Mouse (Mus musculus): ENCODE data around the gene 1700056E22Rik. TPM values are rescaled to one million over a fixed set of nuclear protein-coding genes. Genes with fewer than 3 reads are reported as not detected.

1700056E22Rik gene
- polyA plus RNA-seq, 2 experiments, result 0.27 to 0.51 TPM

GRCm38 (mm10) chr1:184076065-184076464 lies 42.0 kb upstream of the 1700056E22Rik start:
- WGBS (ENCODE audit: insufficient replicate concordance), result 75% methylated on average over 6 of the region's 6 CpGs
- Histone ChIP-seq H3K27ac (no peak overlapping the region), H3K4me2 (ENCODE audit: low read depth) (no peak overlapping the region), H3K36me3 (replicated peaks; ENCODE audit: control insufficient read depth, insufficient read depth, low read depth) (no peaks in the 10 kb centered on the region), H3K4me1 (replicated peaks; ENCODE audit: control insufficient read depth in 2 of 2, insufficient read depth in 2 of 2, low read length in 1 of 2) (no peaks in the 10 kb centered on the region), H3K9me3 (ENCODE audit: control insufficient read depth, low read length) (no peaks in the 10 kb centered on the region), H3K27me3 (ENCODE audit: control insufficient read depth, insufficient read depth, low read length) (no peaks in the 10 kb centered on the region), H3K9ac (replicated peaks) (no peak overlapping the region), H3K4me3 (ENCODE audit: insufficient read depth in 1 of 2, low read depth in 2 of 2, low read length in 2 of 2) (no peak overlapping the region)
- DNase-seq (ENCODE audit: low read depth in 3 of 3, low spot score in 3 of 3) (no peak), ATAC-seq (ENCODE audit: insufficient read depth) (no peak)
- no peak for TF ChIP-seq EP300 (IDR thresholded peaks at IDR 0.05; ENCODE audit: low read depth)
- TF ChIP-seq CTCF (IDR thresholded peaks at IDR 0.05; ENCODE audit: low read depth), result no peak

DNA sequence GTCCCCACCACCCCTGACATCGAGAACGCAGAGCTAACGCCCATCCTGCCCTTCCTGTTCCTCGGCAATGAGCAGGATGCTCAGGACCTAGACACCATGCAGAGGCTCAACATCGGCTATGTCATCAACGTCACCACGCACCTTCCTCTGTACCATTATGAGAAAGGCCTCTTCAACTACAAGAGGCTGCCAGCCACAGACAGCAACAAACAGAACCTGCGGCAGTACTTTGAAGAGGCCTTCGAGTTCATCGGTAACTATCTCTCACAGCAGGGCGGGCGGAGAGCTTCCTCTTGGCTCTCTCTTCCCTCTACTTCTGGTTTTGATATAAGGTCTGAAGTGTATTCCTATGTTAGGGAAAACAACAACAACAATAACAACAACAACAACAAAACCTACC lies 34.9 kb upstream of the 1700056E22Rik start:
- no peak overlapping the region for H3K4me2 ChIP-seq (ENCODE audit: low read depth)
- WGBS (ENCODE audit: insufficient replicate concordance), result 53% methylated on average over 12 of the region's 12 CpGs
- no peaks in the 10 kb centered on the region for H3K27me3 ChIP-seq (ENCODE audit: control insufficient read depth, insufficient read depth, low read length)
- no peak overlapping the region for H3K27ac ChIP-seq
- DNase-seq (ENCODE audit: low read depth in 3 of 3, low spot score in 3 of 3) (no peak), ATAC-seq (ENCODE audit: insufficient read depth) (no peak)
- H3K9me3 ChIP-seq (ENCODE audit: control insufficient read depth, low read length), result no peaks in the 10 kb centered on the region
- H3K36me3 ChIP-seq (replicated peaks; ENCODE audit: control insufficient read depth, insufficient read depth, low read depth), result no peaks in the 10 kb centered on the region
- no peak overlapping the region for H3K4me3 ChIP-seq (ENCODE audit: insufficient read depth in 1 of 2, low read depth in 2 of 2, low read length in 2 of 2)
- TF ChIP-seq EP300 (IDR thresholded peaks at IDR 0.05; ENCODE audit: low read depth) (no peak), CTCF (IDR thresholded peaks at IDR 0.05; ENCODE audit: low read depth) (no peak)
- H3K4me1 ChIP-seq (replicated peaks; ENCODE audit: control insufficient read depth in 2 of 2, insufficient read depth in 2 of 2, low read length in 1 of 2), result no peaks in the 10 kb centered on the region; a peak in 1 of 4 replicates
- no peak overlapping the region for H3K9ac ChIP-seq (replicated peaks)

GRCm38 (mm10) chr1:184067704-184068558 lies 33.8 kb upstream of the 1700056E22Rik start:
- Histone ChIP-seq H3K4me1 (replicated peaks; ENCODE audit: control insufficient read depth in 2 of 2, insufficient read depth in 2 of 2, low read length in 1 of 2) (no peaks in the 10 kb centered on the region; a peak in 1 of 4 replicates), H3K27ac (no peak overlapping the region), H3K9me3 (ENCODE audit: control insufficient read depth, low read length) (no peaks in the 10 kb centered on the region), H3K4me3 (ENCODE audit: insufficient read depth in 1 of 2, low read depth in 2 of 2, low read length in 2 of 2) (no peak overlapping the region), H3K36me3 (replicated peaks; ENCODE audit: control insufficient read depth, insufficient read depth, low read depth) (no peaks in the 10 kb centered on the region), H3K9ac (replicated peaks) (no peak overlapping the region), H3K27me3 (ENCODE audit: control insufficient read depth, insufficient read depth, low read length) (no peaks in the 10 kb centered on the region), H3K4me2 (ENCODE audit: low read depth) (no peak overlapping the region)
- no peak for TF ChIP-seq EP300 (IDR thresholded peaks at IDR 0.05; ENCODE audit: low read depth)
- no peak for TF ChIP-seq CTCF (IDR thresholded peaks at IDR 0.05; ENCODE audit: low read depth)
- ATAC-seq (ENCODE audit: insufficient read depth) (no peak), DNase-seq (ENCODE audit: low read depth in 3 of 3, low spot score in 3 of 3) (no peak)
- 79% methylated on average over 18 of the region's 18 CpGs for WGBS (ENCODE audit: insufficient replicate concordance)

DNA sequence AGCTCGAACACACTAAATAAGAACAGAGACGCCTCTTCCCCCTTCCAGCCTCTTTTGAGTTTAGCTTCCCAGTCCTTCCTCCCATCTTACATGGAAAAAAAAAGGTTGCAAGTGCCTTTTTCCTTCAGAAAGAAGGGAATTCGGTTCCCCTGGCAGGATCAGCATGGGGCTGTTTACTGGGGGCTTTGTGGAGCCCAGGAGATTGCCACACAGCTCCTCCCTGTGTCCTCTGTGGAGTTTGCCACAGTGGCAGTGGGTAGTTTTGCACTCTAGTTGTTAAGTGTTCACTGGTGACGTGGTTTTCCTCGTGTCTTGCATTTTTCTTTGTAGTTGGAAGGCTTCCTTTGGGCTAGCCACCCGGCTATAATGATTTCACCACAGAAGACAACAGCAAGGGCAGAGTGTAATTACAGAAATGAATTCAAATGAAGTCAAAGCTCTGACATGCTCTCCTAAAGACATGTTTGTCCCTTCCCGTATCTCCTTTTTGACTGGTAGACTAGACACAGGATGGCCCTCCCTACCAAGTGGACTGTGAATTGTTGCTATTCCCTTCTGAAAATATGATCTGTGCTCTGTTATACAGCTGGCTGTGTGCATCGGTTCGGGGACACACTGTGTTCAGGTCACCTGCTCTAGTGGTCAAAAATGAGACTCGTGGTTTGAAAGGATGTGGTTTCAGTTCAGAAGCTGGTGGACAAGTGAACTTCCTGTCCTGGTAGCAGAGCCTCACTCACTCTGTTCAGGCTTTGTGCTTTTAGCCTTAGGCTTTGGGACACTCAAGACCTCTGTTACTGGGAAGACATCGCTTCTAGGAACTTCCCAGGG lies 32.6 kb upstream of the 1700056E22Rik start:
- H3K9me3 ChIP-seq (ENCODE audit: control insufficient read depth, low read length), result no peaks in the 10 kb centered on the region
- H3K4me3 ChIP-seq (ENCODE audit: insufficient read depth in 1 of 2, low read depth in 2 of 2, low read length in 2 of 2), result no peak overlapping the region
- no peak for TF ChIP-seq EP300 (IDR thresholded peaks at IDR 0.05; ENCODE audit: low read depth)
- TF ChIP-seq CTCF (IDR thresholded peaks at IDR 0.05; ENCODE audit: low read depth), result no peak
- no peaks in the 10 kb centered on the region for H3K27me3 ChIP-seq (ENCODE audit: control insufficient read depth, insufficient read depth, low read length)
- 41% methylated on average over 11 of the region's 11 CpGs for WGBS (ENCODE audit: insufficient replicate concordance)
- H3K4me1 ChIP-seq (replicated peaks; ENCODE audit: control insufficient read depth in 2 of 2, insufficient read depth in 2 of 2, low read length in 1 of 2), result no peaks in the 10 kb centered on the region; a peak in 1 of 4 replicates
- H3K36me3 ChIP-seq (replicated peaks; ENCODE audit: control insufficient read depth, insufficient read depth, low read depth), result no peaks in the 10 kb centered on the region
- H3K27ac ChIP-seq, result no peak overlapping the region
- no peak overlapping the region for H3K9ac ChIP-seq (replicated peaks)
- DNase-seq (ENCODE audit: low read depth in 3 of 3, low spot score in 3 of 3) (no peak), ATAC-seq (ENCODE audit: insufficient read depth) (no peak)
- H3K4me2 ChIP-seq (ENCODE audit: low read depth), result no peak overlapping the region
